ENCODE assay signal across 8 mouse cellular contexts in the genomic region with DNA sequence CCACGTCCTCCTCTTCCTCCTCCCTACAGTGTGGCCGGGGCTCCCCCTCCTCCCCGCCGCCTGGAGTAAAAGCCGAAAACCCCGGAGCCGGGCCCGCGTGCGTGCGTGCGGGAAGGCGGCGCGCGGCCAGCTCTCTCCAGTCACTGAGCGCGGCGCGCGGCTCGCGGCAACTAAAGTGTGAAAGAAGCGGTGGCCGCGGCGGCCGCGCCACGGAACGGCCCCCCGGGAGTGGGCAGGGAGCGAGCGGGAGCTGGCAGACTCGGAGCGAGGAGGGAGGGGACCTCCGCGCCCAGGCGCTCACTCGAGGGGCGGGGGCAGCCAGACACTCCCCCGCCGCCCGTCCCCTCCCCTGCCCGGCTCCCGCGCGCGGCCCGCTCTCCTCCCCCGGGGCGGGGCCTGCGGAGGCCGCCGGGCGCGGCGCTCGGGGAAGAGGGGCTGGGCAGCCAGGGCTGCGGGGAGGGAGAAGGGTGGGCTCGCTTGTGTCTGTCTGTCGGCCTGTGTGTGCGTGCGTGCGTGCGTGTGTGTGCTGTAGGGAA. TPM values are rescaled to one million over a fixed set of nuclear protein-coding genes. Genes with fewer than 3 reads are reported as not detected.
DNase-seq lines count a peak whose midpoint lies in the region; ATAC-seq lines count a peak whose summit lies in the region.

A gene (minus strand): TSS at position 108 of the 536 bp plus-strand sequence.

- H3K9me3 ChIP-seq in intestine, embryonic 15.5 days: no peaks in the 10 kb centered on the region

- H3K4me3 ChIP-seq in intestine, embryonic 15.5 days (replicated peaks): peak within 1 kb of the TSS; percentile 94

- H3K27me3 ChIP-seq in intestine, embryonic 15.5 days (replicated peaks): no peaks in the 10 kb centered on the region

- no peaks in the 10 kb centered on the region for H3K36me3 ChIP-seq in intestine, embryonic 15.5 days

- DNase-seq in adrenal gland, adult 18-20 months (ENCODE audit: low spot score in 2 of 2): peak; percentile 88 to 90
- peak; percentile 76 for DNase-seq in embryo, embryonic 10 days (ENCODE audit: low spot score)
- peak; percentile 80 to 86 for DNase-seq in gastrocnemius, postnatal 36 days
- DNase-seq in left cerebral cortex, postnatal 36 days (ENCODE audit: low spot score in 2 of 2): peak; percentile 83 to 88
- peak; percentile 88 for DNase-seq in mesoderm, embryonic 11.5 days (ENCODE audit: low read depth, low spot score)
- peak; percentile 71 to 72 for DNase-seq in right cerebral cortex, postnatal 36 days (ENCODE audit: low spot score in 2 of 2)
- peak; percentile 73 to 85 for DNase-seq in urinary bladder, postnatal 36 days (ENCODE audit: low spot score in 2 of 2)

- peaks cover 20% of the 10 kb centered on the region for H3K4me1 ChIP-seq in intestine, embryonic 15.5 days (replicated peaks)

- peak within 1 kb of the TSS; percentile 91 for H3K27ac ChIP-seq in intestine, embryonic 15.5 days

- peak within 1 kb of the TSS; percentile 90 for H3K9ac ChIP-seq in intestine, embryonic 15.5 days

- ATAC-seq in intestine, embryonic 15.5 days: peak; percentile 95

- under 1% methylated on average over 42 of the region's 66 CpGs for WGBS in intestine, embryonic 15.5 days

- H3K4me2 ChIP-seq in intestine, embryonic 15.5 days (replicated peaks): peak within 1 kb of the TSS; percentile 87

- intact Hi-C loops in gastrocnemius, postnatal 36 days (cut with DNase I): loop anchor here (10.0 kb wide), 1 partner anchor 275 kb away; no protein-coding TSS in a partner anchor
- intact Hi-C loops in left cerebral cortex, postnatal 36 days (cut with DNase I): loop anchor here (2.0 to 5.0 kb wide), 2 partner anchors 75 to 142 kb away; no protein-coding TSS in a partner anchor

RNA-seq across cellular contexts. Expression of the gene that starts here (rescaled TPM):
- 100 to 1,000 TPM in 1 of 2 experiments, 10 to 100 TPM in 1; 64.0 to 114 TPM for total RNA-seq in adrenal gland, adult 18-20 months (2021)
- total RNA-seq in gastrocnemius, postnatal 36 days (2021): 10 to 100 TPM; 69.8 to 72.2 TPM
- 31.1 and 32.8 TPM in 2 replicates for polyA plus RNA-seq in intestine, embryonic 15.5 days (2015; fragmentation: Nextera tagmentation; extraction: Ambion mirVana)
- 10 to 100 TPM; 70.8 to 75.8 TPM for total RNA-seq in left cerebral cortex, postnatal 36 days (2021)

Comparison
In these comparisons a context has a peak if more than half of its experiments do, and no peak if none do; other contexts are left out.
1. Peak in every context shown above with its lines: DNase-seq, ATAC-seq, H3K4me3 ChIP-seq and H3K27ac ChIP-seq.